Mouse (Mus musculus): ENCODE data around the gene Tead4. TPM values are rescaled to one million over a fixed set of nuclear protein-coding genes. Genes with fewer than 3 reads are reported as not detected.

Tead4 gene
- polyA plus RNA-seq, 1 experiment = 29.9 TPM

- no peak overlapping the region for H3K9ac ChIP-seq (ENCODE audit: low read depth, poor library complexity, severe bottlenecking)
- peak overlapping the region; percentile 17; the same call in 1 of the 2 replicates for H3K27ac ChIP-seq (ENCODE audit: insufficient read depth, low read length)
- H3K36me3 ChIP-seq (ENCODE audit: control insufficient read depth, insufficient read depth, low read length, poor library complexity, severe bottlenecking) = peaks cover 8% of the 10 kb centered on the region
- H3K4me1 ChIP-seq (ENCODE audit: control insufficient read depth, insufficient read depth, low read length) = peaks cover 7% of the 10 kb centered on the region
- no peak for TF ChIP-seq EP300 (IDR thresholded peaks at IDR 0.05; ENCODE audit: insufficient read depth, low read depth, low read length)
- TF ChIP-seq POLR2A (IDR thresholded peaks at IDR 0.05; ENCODE audit: insufficient read depth, low read length) = no peak
- TF ChIP-seq CTCF (IDR thresholded peaks at IDR 0.05; ENCODE audit: low read depth, low read length) = no peak
- H3K27me3 ChIP-seq (ENCODE audit: control insufficient read depth, insufficient read depth, low read length, poor library complexity, severe bottlenecking) = no peaks in the 10 kb centered on the region
- H3K9me3 ChIP-seq (replicated peaks; ENCODE audit: control insufficient read depth, insufficient read depth, low read length, poor library complexity, severe bottlenecking) = no peaks in the 10 kb centered on the region
- H3K4me3 ChIP-seq (ENCODE audit: low read depth, low read length) = no peak overlapping the region
These were observed 38.3 kb upstream of the Tead4 start for GRCm38 (mm10) chr6:128338876-128339275.

- no peak overlapping the region for H3K9ac ChIP-seq (ENCODE audit: low read depth, poor library complexity, severe bottlenecking)
- no peaks in the 10 kb centered on the region for H3K27me3 ChIP-seq (ENCODE audit: control insufficient read depth, insufficient read depth, low read length, poor library complexity, severe bottlenecking)
- H3K36me3 ChIP-seq (ENCODE audit: control insufficient read depth, insufficient read depth, low read length, poor library complexity, severe bottlenecking) = peaks cover 3% of the 10 kb centered on the region; the same call in 1 of the 2 replicates
- H3K4me3 ChIP-seq (ENCODE audit: low read depth, low read length) = no peak overlapping the region
- no peak for TF ChIP-seq POLR2A (IDR thresholded peaks at IDR 0.05; ENCODE audit: insufficient read depth, low read length)
- no peak for TF ChIP-seq EP300 (IDR thresholded peaks at IDR 0.05; ENCODE audit: insufficient read depth, low read depth, low read length)
- no peak for TF ChIP-seq CTCF (IDR thresholded peaks at IDR 0.05; ENCODE audit: low read depth, low read length)
- no peak overlapping the region for H3K27ac ChIP-seq (ENCODE audit: insufficient read depth, low read length)
- no peaks in the 10 kb centered on the region for H3K9me3 ChIP-seq (replicated peaks; ENCODE audit: control insufficient read depth, insufficient read depth, low read length, poor library complexity, severe bottlenecking)
- H3K4me1 ChIP-seq (ENCODE audit: control insufficient read depth, insufficient read depth, low read length) = peaks cover 11% of the 10 kb centered on the region
These were observed 36.8 kb upstream of the Tead4 start for GRCm38 (mm10) chr6:128337467-128337866.

- Histone ChIP-seq H3K9me3 (replicated peaks; ENCODE audit: control insufficient read depth, insufficient read depth, low read length, poor library complexity, severe bottlenecking) (no peaks in the 10 kb centered on the region), H3K4me3 (ENCODE audit: low read depth, low read length) (peak overlapping the region; percentile 26), H3K36me3 (ENCODE audit: control insufficient read depth, insufficient read depth, low read length, poor library complexity, severe bottlenecking) (peaks cover 4% of the 10 kb centered on the region; the same call in 1 of the 2 replicates), H3K27me3 (ENCODE audit: control insufficient read depth, insufficient read depth, low read length, poor library complexity, severe bottlenecking) (no peaks in the 10 kb centered on the region), H3K4me1 (ENCODE audit: control insufficient read depth, insufficient read depth, low read length) (peaks cover 11% of the 10 kb centered on the region), H3K9ac (ENCODE audit: low read depth, poor library complexity, severe bottlenecking) (peak overlapping the region; percentile 47; the same call in 1 of the 2 replicates), H3K27ac (ENCODE audit: insufficient read depth, low read length) (peak overlapping the region; percentile 98)
- TF ChIP-seq CTCF (IDR thresholded peaks at IDR 0.05; ENCODE audit: low read depth, low read length) (peak; percentile 39), POLR2A (IDR thresholded peaks at IDR 0.05; ENCODE audit: insufficient read depth, low read length) (no peak), EP300 (IDR thresholded peaks at IDR 0.05; ENCODE audit: insufficient read depth, low read depth, low read length) (0 out of 2 replicates have a peak, but pooled peaks have one; percentile 25)
These were observed 33.9 kb upstream of the Tead4 start for GRCm38 (mm10) chr6:128334397-128335124.

GRCm38 (mm10) chr6:128318317-128318716 lies 17.7 kb upstream of the Tead4 start:
- Histone ChIP-seq H3K36me3 (ENCODE audit: control insufficient read depth, insufficient read depth, low read length, poor library complexity, severe bottlenecking) (0 out of 2 replicates have a peak, but pooled peaks cover 3% of the 10 kb centered on the region), H3K9ac (ENCODE audit: low read depth, poor library complexity, severe bottlenecking) (no peak overlapping the region), H3K4me3 (ENCODE audit: low read depth, low read length) (no peak overlapping the region), H3K4me1 (ENCODE audit: control insufficient read depth, insufficient read depth, low read length) (peaks cover 3% of the 10 kb centered on the region), H3K27me3 (ENCODE audit: control insufficient read depth, insufficient read depth, low read length, poor library complexity, severe bottlenecking) (no peaks in the 10 kb centered on the region), H3K27ac (ENCODE audit: insufficient read depth, low read length) (no peak overlapping the region), H3K9me3 (replicated peaks; ENCODE audit: control insufficient read depth, insufficient read depth, low read length, poor library complexity, severe bottlenecking) (no peaks in the 10 kb centered on the region)
- TF ChIP-seq EP300 (IDR thresholded peaks at IDR 0.05; ENCODE audit: insufficient read depth, low read depth, low read length) (no peak), CTCF (IDR thresholded peaks at IDR 0.05; ENCODE audit: low read depth, low read length) (peak; percentile 34)

- H3K9ac ChIP-seq (ENCODE audit: low read depth, poor library complexity, severe bottlenecking) = no peak overlapping the region
- H3K36me3 ChIP-seq (ENCODE audit: control insufficient read depth, insufficient read depth, low read length, poor library complexity, severe bottlenecking) = no peaks in the 10 kb centered on the region
- no peak overlapping the region for H3K27ac ChIP-seq (ENCODE audit: insufficient read depth, low read length)
- TF ChIP-seq POLR2A (IDR thresholded peaks at IDR 0.05; ENCODE audit: insufficient read depth, low read length) = no peak
- no peak overlapping the region for H3K4me3 ChIP-seq (ENCODE audit: low read depth, low read length)
- H3K9me3 ChIP-seq (replicated peaks; ENCODE audit: control insufficient read depth, insufficient read depth, low read length, poor library complexity, severe bottlenecking) = no peaks in the 10 kb centered on the region
- H3K27me3 ChIP-seq (ENCODE audit: control insufficient read depth, insufficient read depth, low read length, poor library complexity, severe bottlenecking) = no peaks in the 10 kb centered on the region
- peaks cover 3% of the 10 kb centered on the region for H3K4me1 ChIP-seq (ENCODE audit: control insufficient read depth, insufficient read depth, low read length)
These were observed 15.0 kb upstream of the Tead4 start for GRCm38 (mm10) chr6:128315597-128315996.

- Histone ChIP-seq H3K4me1 (ENCODE audit: control insufficient read depth, insufficient read depth, low read length) (peaks cover 3% of the 10 kb centered on the region), H3K9me3 (replicated peaks; ENCODE audit: control insufficient read depth, insufficient read depth, low read length, poor library complexity, severe bottlenecking) (no peaks in the 10 kb centered on the region), H3K9ac (ENCODE audit: low read depth, poor library complexity, severe bottlenecking) (no peak overlapping the region), H3K27me3 (ENCODE audit: control insufficient read depth, insufficient read depth, low read length, poor library complexity, severe bottlenecking) (no peaks in the 10 kb centered on the region), H3K27ac (ENCODE audit: insufficient read depth, low read length) (no peak overlapping the region), H3K4me3 (ENCODE audit: low read depth, low read length) (no peak overlapping the region), H3K36me3 (ENCODE audit: control insufficient read depth, insufficient read depth, low read length, poor library complexity, severe bottlenecking) (no peaks in the 10 kb centered on the region)
- no peak for TF ChIP-seq POLR2A (IDR thresholded peaks at IDR 0.05; ENCODE audit: insufficient read depth, low read length)
These were observed 14.2 kb upstream of the Tead4 start for GRCm38 (mm10) chr6:128314796-128315195.

Measured in ES-Bruce4 (cell line).